Mouse (Mus musculus): ENCODE results near the gene Tmem108. TPM values are rescaled to one million over a fixed set of nuclear protein-coding genes. Genes with fewer than 3 reads are reported as not detected.

Gene Tmem108
- total RNA-seq, 2 experiments from 2014 or later, result 39.3 to 42.5 TPM

GRCm38 (mm10) chr9:103729716-103730115 is 31.9 kb downstream of the Tmem108 start:
- no peak for DNase-seq (ENCODE audit: low spot score in 2 of 2)
- intact Hi-C loops (cut with DNase I), result no loop called here

- DNase-seq (ENCODE audit: low spot score in 2 of 2), result peak; percentile 37 to 43
- intact Hi-C loops (cut with DNase I), result no loop called here
Measured at GRCm38 (mm10) chr9:103726751-103727462, 34.7 kb downstream of the Tmem108 start.

GRCm38 (mm10) chr9:103725497-103725896 is 36.1 kb downstream of the Tmem108 start:
- no peak for DNase-seq (ENCODE audit: low spot score in 2 of 2)
- intact Hi-C loops (cut with DNase I), result no loop called here

GRCm38 (mm10) chr9:103721486-103721885 is 40.2 kb downstream of the Tmem108 start:
- no peak for DNase-seq (ENCODE audit: low spot score in 2 of 2)
- intact Hi-C loops (cut with DNase I), result no loop called here

- intact Hi-C loops (cut with DNase I), result no loop called here
- no peak for DNase-seq (ENCODE audit: low spot score in 2 of 2)
Measured at GRCm38 (mm10) chr9:103721081-103721480, 40.6 kb downstream of the Tmem108 start.

GRCm38 (mm10) chr9:103720021-103720420 is 41.6 kb downstream of the Tmem108 start:
- DNase-seq (ENCODE audit: low spot score in 2 of 2), result no peak
- intact Hi-C loops (cut with DNase I), result no loop called here

- intact Hi-C loops (cut with DNase I), result no loop called here
- no peak for DNase-seq (ENCODE audit: low spot score in 2 of 2)
Measured at GRCm38 (mm10) chr9:103716002-103716401, 45.6 kb downstream of the Tmem108 start.

DNA sequence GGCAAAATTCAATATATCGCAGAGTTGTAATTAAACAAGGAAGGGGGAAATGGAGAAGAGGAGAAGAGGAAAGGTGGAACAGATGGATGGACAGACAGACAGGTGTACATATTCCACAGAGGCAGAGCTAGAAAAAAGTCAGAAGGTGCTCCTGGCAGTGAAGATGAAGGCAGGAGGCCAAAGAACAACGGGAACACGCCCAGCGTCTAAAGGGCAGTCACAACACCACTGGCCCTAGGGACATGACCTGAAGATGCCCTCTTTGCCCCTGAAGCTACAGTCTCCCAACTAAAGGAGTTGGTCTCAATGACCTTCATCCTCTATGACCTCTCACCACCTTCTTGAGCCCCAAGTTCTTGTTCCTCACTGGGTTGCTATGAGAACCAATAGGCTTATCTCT is 46.3 kb downstream of the Tmem108 start:
- intact Hi-C loops (cut with DNase I), result no loop called here
- no peak for DNase-seq (ENCODE audit: low spot score in 2 of 2)

GRCm38 (mm10) chr9:103713230-103713629 is 48.4 kb downstream of the Tmem108 start:
- intact Hi-C loops (cut with DNase I), result no loop called here
- no peak for DNase-seq (ENCODE audit: low spot score in 2 of 2)

- no peak for DNase-seq (ENCODE audit: low spot score in 2 of 2)
- intact Hi-C loops (cut with DNase I), result no loop called here
Measured at GRCm38 (mm10) chr9:103712711-103713110, 48.9 kb downstream of the Tmem108 start.

DNA sequence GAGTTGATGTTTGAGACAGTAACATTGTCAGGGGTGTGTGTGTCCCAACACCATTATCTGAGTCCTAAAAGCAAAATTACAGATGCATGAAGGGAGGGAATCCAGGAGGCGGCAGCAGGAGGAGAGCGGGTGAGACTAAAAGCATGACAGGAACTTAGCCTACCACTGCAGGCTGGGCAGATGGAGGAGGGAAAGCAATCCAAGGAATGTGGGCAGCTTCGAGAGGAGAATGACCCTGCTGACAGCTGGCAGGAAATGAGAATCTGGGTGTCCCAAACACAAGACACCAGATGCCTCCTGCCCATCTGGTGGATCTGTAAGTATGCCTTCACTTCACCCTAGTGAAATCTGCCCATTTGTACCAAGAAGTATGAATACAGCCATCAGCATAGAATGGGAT is 51.9 kb downstream of the Tmem108 start:
- no peak for DNase-seq (ENCODE audit: low spot score in 2 of 2)
- intact Hi-C loops (cut with DNase I), result no loop called here

GRCm38 (mm10) chr9:103708514-103709173 is 53.0 kb downstream of the Tmem108 start:
- DNase-seq (ENCODE audit: low spot score in 2 of 2), result no peak
- intact Hi-C loops (cut with DNase I), result no loop called here

- intact Hi-C loops (cut with DNase I), result no loop called here
- no peak for DNase-seq (ENCODE audit: low spot score in 2 of 2)
Measured at GRCm38 (mm10) chr9:103707857-103708256, 53.8 kb downstream of the Tmem108 start.

DNA sequence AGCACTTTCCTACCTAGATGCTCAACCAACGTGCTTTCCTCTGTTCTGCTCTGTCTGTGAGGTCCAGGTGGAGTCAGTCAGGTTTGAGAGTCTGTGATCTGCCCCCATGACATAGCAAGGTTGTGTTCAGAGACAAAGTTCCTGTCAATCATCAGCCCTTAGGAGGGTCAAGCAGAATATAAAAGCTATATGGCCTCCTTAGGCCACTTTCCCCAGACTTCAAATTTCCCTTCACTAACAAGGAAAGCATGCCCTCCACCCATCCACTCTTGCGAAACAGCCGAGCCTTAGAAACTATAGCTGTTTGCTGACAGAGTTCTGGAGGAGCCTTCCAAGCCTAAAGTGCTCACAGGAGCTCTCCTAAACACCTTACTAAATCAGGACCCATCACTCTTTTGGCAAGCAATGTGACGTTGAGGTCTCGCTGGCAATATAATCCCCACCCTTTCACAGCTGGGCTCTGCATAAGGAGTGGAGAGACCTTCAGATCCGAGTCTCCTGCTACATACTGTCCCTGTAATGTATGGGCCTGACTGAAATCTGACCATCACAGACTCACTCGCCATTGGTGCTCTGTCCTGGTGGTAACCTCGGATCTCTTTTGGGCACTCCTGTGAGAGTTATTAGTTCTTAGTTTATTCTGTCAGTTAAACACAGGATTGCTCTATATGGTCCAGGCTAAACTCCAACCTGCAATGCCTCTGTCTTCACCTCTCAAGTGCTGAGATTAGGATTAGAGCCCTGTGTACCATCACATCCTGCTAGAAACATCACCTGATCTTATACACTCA is 54.4 kb downstream of the Tmem108 start:
- intact Hi-C loops (cut with DNase I), result no loop called here
- DNase-seq (ENCODE audit: low spot score in 2 of 2), result no peak

DNA sequence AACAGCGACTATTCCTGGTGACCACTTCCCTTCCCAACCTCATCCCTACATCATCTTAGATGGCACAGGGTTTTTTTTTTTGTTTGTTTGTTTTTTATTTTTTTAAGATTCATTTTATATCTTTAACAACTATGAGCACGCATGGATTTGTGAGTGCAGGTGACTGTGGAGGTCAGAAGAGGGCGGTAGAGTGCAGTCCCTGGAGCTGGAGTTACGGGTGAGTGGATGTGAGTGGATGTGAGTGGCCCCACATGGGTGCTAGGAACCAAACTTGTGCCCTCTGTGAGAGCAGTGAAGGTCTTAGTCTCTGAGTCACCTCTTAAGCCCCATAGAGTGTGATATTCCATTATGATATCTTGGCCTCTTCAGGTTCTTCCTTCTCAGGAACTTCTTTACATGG is 55.9 kb downstream of the Tmem108 start:
- intact Hi-C loops (cut with DNase I), result no loop called here

GRCm38 (mm10) chr9:103703014-103703413 is 58.6 kb downstream of the Tmem108 start:
- intact Hi-C loops (cut with DNase I), result no loop called here

More for the DNA sequence above, 55.9 kb downstream of the Tmem108 start:
- DNase-seq (ENCODE audit: low spot score in 2 of 2), result no peak

DNA sequence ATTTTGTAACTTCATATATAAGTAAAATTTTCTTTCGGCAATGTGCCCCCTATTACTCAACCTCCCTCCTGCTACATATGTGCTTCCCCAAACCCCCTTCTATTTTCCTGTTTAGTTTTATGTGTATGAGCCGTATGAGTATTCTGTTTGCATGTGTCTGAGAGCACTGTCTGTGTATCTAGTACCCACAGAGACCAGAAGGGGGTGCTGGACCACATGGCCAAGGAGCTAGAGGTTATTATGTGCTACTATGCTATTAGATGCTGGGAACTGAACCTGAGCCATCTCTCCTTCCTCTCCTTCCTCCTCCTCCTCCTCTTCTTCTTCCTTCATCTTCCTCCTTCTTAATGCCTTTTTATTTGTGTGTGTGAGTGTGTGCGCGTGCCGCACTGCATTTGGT is 59.2 kb downstream of the Tmem108 start:
- intact Hi-C loops (cut with DNase I), result no loop called here
- no peak for DNase-seq (ENCODE audit: low spot score in 2 of 2)

More at GRCm38 (mm10) chr9:103703014-103703413, 58.6 kb downstream of the Tmem108 start:
- peak in 1 of 2 experiments; percentile 33 for DNase-seq (ENCODE audit: low spot score in 2 of 2)

DNA sequence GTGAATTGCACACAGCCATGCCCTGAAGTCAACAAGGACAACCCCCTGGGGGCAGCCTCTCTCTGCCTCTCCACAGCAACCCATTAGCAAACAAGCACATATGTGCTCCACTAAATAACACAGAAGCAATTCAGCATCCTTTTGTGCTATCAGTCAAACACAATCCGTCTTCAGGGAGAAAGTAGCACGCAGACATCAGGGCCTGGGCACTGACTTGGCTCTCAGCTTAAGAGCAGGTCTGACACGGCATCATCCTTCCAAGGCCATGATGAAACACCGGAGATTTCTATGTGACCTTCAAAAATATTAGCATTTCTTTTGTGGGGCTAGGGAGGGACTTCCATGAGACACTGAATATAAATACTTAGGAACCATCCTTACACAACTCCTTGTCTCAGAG is 60.2 kb downstream of the Tmem108 start:
- intact Hi-C loops (cut with DNase I), result no loop called here
- DNase-seq (ENCODE audit: low spot score in 2 of 2), result no peak

GRCm38 (mm10) chr9:103700240-103700639 is 61.4 kb downstream of the Tmem108 start:
- peak in 1 of 2 experiments; percentile 56 for DNase-seq (ENCODE audit: low spot score in 2 of 2)
- intact Hi-C loops (cut with DNase I), result no loop called here

- peak; percentile 28 to 44 for DNase-seq (ENCODE audit: low spot score in 2 of 2)
- intact Hi-C loops (cut with DNase I), result no loop called here
Measured at GRCm38 (mm10) chr9:103696967-103697366, 64.7 kb downstream of the Tmem108 start.

Data from left cerebral cortex, postnatal 14 days (tissue).